Mouse (Mus musculus) embryonic facial prominence, embryonic 15.5 days (tissue): ENCODE results near the gene Dazap1. TPM values are rescaled to one million over a fixed set of nuclear protein-coding genes. Genes with fewer than 3 reads are reported as not detected.

Experiments
- ATAC-seq: fragments of 200-750 bp; cut with Nextera tagmentation; 2 replicates; pipeline ENCODE4 v1.8.0; 2017; ENCODE audit warnings: low read depth, moderate TSS enrichment; ENCODE audit not compliant: insufficient number of reproducible peaks, low FRiP score, low TSS enrichment
- H3K27ac ChIP-seq: fragments of 300-500 bp; sonication (generic); replicated peaks from 2 replicates; pipeline ENCODE4 v1.5.1; 2015; ENCODE audit warnings: mild to moderate bottlenecking, inconsistent platforms
- H3K27me3 ChIP-seq: fragments of 300-500 bp; sonication (generic); 2 replicates; pipeline ENCODE4 v1.6.1; 2015; ENCODE audit warnings: inconsistent platforms
- H3K36me3 ChIP-seq: fragments of 300-500 bp; sonication (generic); 2 replicates; pipeline ENCODE4 v1.6.1; 2015; ENCODE audit warnings: mild to moderate bottlenecking, inconsistent platforms
- H3K4me1 ChIP-seq: fragments of 300-500 bp; sonication (generic); 2 replicates; pipeline ENCODE4 v1.6.1; 2015; ENCODE audit warnings: inconsistent platforms
- H3K4me2 ChIP-seq: fragments of 300-500 bp; sonication (generic); replicated peaks from 2 replicates; pipeline ENCODE4 v1.6.1; 2015; ENCODE audit warnings: mild to moderate bottlenecking, inconsistent platforms
- H3K4me3 ChIP-seq: fragments of 300-500 bp; sonication (generic); replicated peaks from 2 replicates; pipeline ENCODE4 v1.5.1; 2015; ENCODE audit warnings: mild to moderate bottlenecking, inconsistent platforms
- H3K9ac ChIP-seq: fragments of 300-500 bp; sonication (generic); 2 replicates; pipeline ENCODE4 v1.6.1; 2015; ENCODE audit warnings: inconsistent platforms
- H3K9me3 ChIP-seq: fragments of 300-500 bp; sonication (generic); replicated peaks from 2 replicates; pipeline ENCODE4 v1.6.1; 2016; ENCODE audit warnings: inconsistent platforms
- WGBS: fragments of 180-500 bp; shearing (Covaris S2); methylation state at CpG from one replicate; pipeline ENCODE4 v1.1.7; 2015; 5-methylcytosine and 5-hydroxymethylcytosine counted together
- polyA plus RNA-seq: library from polyadenylated mRNA; unstranded; fragments of >200 nt; fragmentation: Nextera tagmentation; extraction: Ambion mirVana; gene quantifications from 2 replicates; pipeline ENCODE4 v1.2.1, GENCODE M21; 2015

Dazap1 gene
- polyA plus RNA-seq, 1 experiment from 2014 or later, result 61.2 TPM

GRCm38 (mm10) chr10:80273847-80274246 is 12.6 kb downstream of the Dazap1 start:
- Histone ChIP-seq H3K4me2 (no peak overlapping the region), H3K4me1 (peaks cover 36% of the 10 kb centered on the region), H3K9ac (peak overlapping the region; percentile 6; the same call in 1 of the 2 replicates), H3K4me3 (no peak overlapping the region), H3K36me3 (peaks cover 61% of the 10 kb centered on the region), H3K27me3 (no peaks in the 10 kb centered on the region), H3K9me3 (no peaks in the 10 kb centered on the region), H3K27ac (no peak overlapping the region)
- WGBS, result 90% methylated on average over 3 of the region's 3 CpGs
- ATAC-seq, result no peak

DNA sequence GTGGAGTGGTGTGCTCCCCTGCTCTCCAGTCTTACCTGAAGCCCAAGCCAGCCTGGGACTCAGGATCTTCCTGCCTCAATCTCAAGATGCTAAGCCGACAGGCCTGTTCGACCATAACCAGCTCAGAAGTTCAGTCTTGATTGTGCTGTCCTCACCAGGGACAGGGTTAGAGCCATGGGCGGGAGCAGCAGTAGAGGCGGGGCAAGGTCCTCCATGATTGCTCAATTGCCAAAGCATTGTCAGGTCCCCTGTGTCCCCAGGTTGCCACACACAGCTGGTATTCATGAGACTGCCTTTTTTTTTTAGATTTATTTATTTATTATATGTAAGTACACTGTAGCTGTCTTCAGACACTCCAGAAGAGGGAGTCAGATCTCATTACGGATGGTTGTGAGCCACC is 15.0 kb downstream of the Dazap1 start:
- WGBS, result 70% methylated on average over 5 of the region's 5 CpGs
- no peaks in the 10 kb centered on the region for H3K27me3 ChIP-seq
- peaks cover 19% of the 10 kb centered on the region for H3K4me1 ChIP-seq
- ATAC-seq, result no peak
- H3K36me3 ChIP-seq, result peaks cover 77% of the 10 kb centered on the region
- no peaks in the 10 kb centered on the region for H3K9me3 ChIP-seq
- H3K27ac ChIP-seq, result no peak overlapping the region
- H3K9ac ChIP-seq, result no peak overlapping the region
- H3K4me2 ChIP-seq, result no peak overlapping the region
- no peak overlapping the region for H3K4me3 ChIP-seq

DNA sequence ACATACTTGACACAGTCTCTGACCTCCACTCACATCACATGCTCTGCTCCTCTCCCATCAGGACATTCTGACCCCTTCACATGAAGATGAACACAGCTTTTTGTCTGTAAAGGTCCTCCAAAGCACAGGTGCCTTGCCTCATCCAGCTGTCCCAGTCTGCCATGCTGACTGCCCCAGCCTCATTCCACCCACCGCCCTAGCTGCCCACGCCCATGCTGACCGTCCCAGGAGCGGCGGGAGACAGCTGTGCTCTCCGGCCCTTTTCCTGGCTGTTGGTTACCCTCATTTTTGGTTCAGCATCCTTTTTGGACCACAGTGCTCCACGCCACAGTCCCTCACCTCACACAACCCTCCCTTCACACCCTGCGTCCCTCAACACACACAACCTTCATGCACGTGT is 17.1 kb downstream of the Dazap1 start:
- H3K9ac ChIP-seq, result no peak overlapping the region
- WGBS, result 93% methylated on average over 9 of the region's 9 CpGs
- ATAC-seq, result no peak
- no peaks in the 10 kb centered on the region for H3K27me3 ChIP-seq
- H3K4me3 ChIP-seq, result no peak overlapping the region
- H3K4me1 ChIP-seq, result peaks cover 5% of the 10 kb centered on the region; the same call in 1 of the 2 replicates
- no peak overlapping the region for H3K27ac ChIP-seq
- H3K36me3 ChIP-seq, result peaks cover 90% of the 10 kb centered on the region
- H3K4me2 ChIP-seq, result no peak overlapping the region
- no peaks in the 10 kb centered on the region for H3K9me3 ChIP-seq

GRCm38 (mm10) chr10:80279273-80279672 is 18.0 kb downstream of the Dazap1 start:
- H3K4me3 ChIP-seq, result no peak overlapping the region
- H3K4me2 ChIP-seq, result no peak overlapping the region
- H3K27me3 ChIP-seq, result no peaks in the 10 kb centered on the region
- ATAC-seq, result no peak
- no peak overlapping the region for H3K9ac ChIP-seq
- WGBS, result 90% methylated on average over 12 of the region's 12 CpGs
- no peaks in the 10 kb centered on the region for H3K4me1 ChIP-seq
- no peak overlapping the region for H3K27ac ChIP-seq
- H3K9me3 ChIP-seq, result no peaks in the 10 kb centered on the region
- H3K36me3 ChIP-seq, result peaks cover 90% of the 10 kb centered on the region

DNA sequence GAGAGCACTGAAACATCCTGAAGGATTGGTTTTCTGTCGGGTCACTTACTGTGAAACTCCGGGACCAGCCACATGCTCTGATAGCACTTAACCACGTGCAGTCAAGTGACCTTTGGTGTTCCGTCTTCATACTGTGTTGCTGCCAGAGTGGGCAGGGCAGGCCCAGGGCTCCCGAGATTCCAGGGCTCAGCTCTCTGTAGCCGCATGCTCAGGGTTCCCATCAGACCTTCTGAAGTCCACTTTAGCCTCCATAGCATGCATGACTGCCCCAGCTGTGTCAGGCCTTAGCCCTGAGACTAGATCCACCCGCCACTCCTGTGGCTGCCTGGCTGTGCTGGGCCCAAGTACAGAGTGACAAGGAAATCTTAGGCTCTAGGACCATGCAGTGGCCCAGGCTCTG is 20.0 kb downstream of the Dazap1 start:
- Histone ChIP-seq H3K9ac (no peak overlapping the region), H3K4me2 (no peak overlapping the region), H3K9me3 (no peaks in the 10 kb centered on the region), H3K36me3 (peaks cover 90% of the 10 kb centered on the region), H3K4me3 (no peak overlapping the region), H3K27me3 (no peaks in the 10 kb centered on the region), H3K27ac (0 out of 2 replicates have a peak overlapping the region, but pooled peaks have one; percentile 44), H3K4me1 (no peaks in the 10 kb centered on the region)
- 82% methylated on average over 7 of the region's 7 CpGs for WGBS
- no peak for ATAC-seq

GRCm38 (mm10) chr10:80281921-80282371 is 20.7 kb downstream of the Dazap1 start:
- H3K4me3 ChIP-seq, result no peak overlapping the region
- whole genome bisulfite sequencing, result 73% methylated on average over 8 of the region's 8 CpGs
- no peaks in the 10 kb centered on the region for H3K27me3 ChIP-seq
- no peak overlapping the region for H3K9ac ChIP-seq
- no peaks in the 10 kb centered on the region for H3K9me3 ChIP-seq
- H3K4me1 ChIP-seq, result no peaks in the 10 kb centered on the region
- no peak for ATAC-seq
- H3K27ac ChIP-seq, result no peak overlapping the region; the same call in 1 of the 2 replicates
- H3K4me2 ChIP-seq, result no peak overlapping the region
- H3K36me3 ChIP-seq, result peaks cover 90% of the 10 kb centered on the region

GRCm38 (mm10) chr10:80282481-80283441 is 21.5 kb downstream of the Dazap1 start:
- Histone ChIP-seq H3K4me3 (no peak overlapping the region), H3K36me3 (peaks cover 87% of the 10 kb centered on the region), H3K9ac (no peak overlapping the region), H3K27me3 (no peaks in the 10 kb centered on the region), H3K9me3 (no peaks in the 10 kb centered on the region), H3K4me1 (no peaks in the 10 kb centered on the region), H3K4me2 (no peak overlapping the region), H3K27ac (no peak overlapping the region; the same call in 1 of the 2 replicates)
- no peak for ATAC-seq
- 81% methylated on average over 20 of the region's 20 CpGs for WGBS

- H3K9ac ChIP-seq, result no peak overlapping the region
- 80% methylated on average over 15 of the region's 15 CpGs for WGBS
- H3K36me3 ChIP-seq, result peaks cover 72% of the 10 kb centered on the region
These were observed 24.2 kb downstream of the Dazap1 start for GRCm38 (mm10) chr10:80285222-80286070.

GRCm38 (mm10) chr10:80288097-80288496 is 26.8 kb downstream of the Dazap1 start:
- peaks cover 5% of the 10 kb centered on the region for H3K4me1 ChIP-seq
- no peak overlapping the region for H3K27ac ChIP-seq
- no peaks in the 10 kb centered on the region for H3K27me3 ChIP-seq
- H3K9me3 ChIP-seq, result no peaks in the 10 kb centered on the region
- no peak overlapping the region for H3K4me2 ChIP-seq
- H3K36me3 ChIP-seq, result peaks cover 52% of the 10 kb centered on the region
- WGBS, result 86% methylated on average over 12 of the region's 12 CpGs
- H3K4me3 ChIP-seq, result no peak overlapping the region
- ATAC-seq, result no peak
- H3K9ac ChIP-seq, result no peak overlapping the region

More at GRCm38 (mm10) chr10:80285222-80286070, 24.2 kb downstream of the Dazap1 start:
- ATAC-seq, result no peak
- Histone ChIP-seq H3K27me3 (no peaks in the 10 kb centered on the region), H3K9me3 (no peaks in the 10 kb centered on the region), H3K4me3 (no peak overlapping the region), H3K4me1 (no peaks in the 10 kb centered on the region), H3K27ac (no peak overlapping the region), H3K4me2 (no peak overlapping the region)

DNA sequence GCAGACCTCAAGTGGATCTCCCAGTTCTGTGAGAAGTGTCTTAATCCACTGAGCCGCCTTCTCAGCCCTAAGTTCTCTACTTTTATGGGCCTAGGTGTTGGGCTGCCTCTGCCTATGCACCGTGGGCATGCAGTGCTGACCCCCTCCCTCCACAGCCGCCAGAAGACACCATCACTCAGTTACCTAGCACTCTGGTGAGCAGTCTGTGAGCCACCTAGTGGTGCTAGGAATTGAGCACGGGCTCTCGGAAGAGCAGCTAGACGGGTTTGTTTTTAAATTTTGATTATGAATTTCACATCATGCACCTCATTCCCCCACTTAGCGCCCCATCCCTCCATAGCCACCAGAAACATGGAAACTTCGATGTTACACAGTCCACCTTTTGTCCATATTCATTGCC is 27.4 kb downstream of the Dazap1 start:
- peaks cover 50% of the 10 kb centered on the region for H3K36me3 ChIP-seq
- H3K27ac ChIP-seq, result no peak overlapping the region
- H3K4me1 ChIP-seq, result peaks cover 11% of the 10 kb centered on the region
- no peak overlapping the region for H3K4me2 ChIP-seq
- 64% methylated on average over 8 of the region's 8 CpGs for WGBS
- no peaks in the 10 kb centered on the region for H3K27me3 ChIP-seq
- no peak for ATAC-seq
- no peak overlapping the region for H3K4me3 ChIP-seq
- no peak overlapping the region for H3K9ac ChIP-seq
- no peaks in the 10 kb centered on the region for H3K9me3 ChIP-seq
